Mouse (Mus musculus): ENCODE data around the gene D11Wsu47e. TPM values are rescaled to one million over a fixed set of nuclear protein-coding genes. Genes with fewer than 3 reads are reported as not detected.
"Not testable (repeated sequence)": the region's sequence is repeated elsewhere in the genome, so short reads cannot be mapped to it uniquely, and the experiment has no call there.

The D11Wsu47e gene
- 10 to 100 TPM; 11.8 to 12.1 TPM for total RNA-seq (2021)

DNA sequence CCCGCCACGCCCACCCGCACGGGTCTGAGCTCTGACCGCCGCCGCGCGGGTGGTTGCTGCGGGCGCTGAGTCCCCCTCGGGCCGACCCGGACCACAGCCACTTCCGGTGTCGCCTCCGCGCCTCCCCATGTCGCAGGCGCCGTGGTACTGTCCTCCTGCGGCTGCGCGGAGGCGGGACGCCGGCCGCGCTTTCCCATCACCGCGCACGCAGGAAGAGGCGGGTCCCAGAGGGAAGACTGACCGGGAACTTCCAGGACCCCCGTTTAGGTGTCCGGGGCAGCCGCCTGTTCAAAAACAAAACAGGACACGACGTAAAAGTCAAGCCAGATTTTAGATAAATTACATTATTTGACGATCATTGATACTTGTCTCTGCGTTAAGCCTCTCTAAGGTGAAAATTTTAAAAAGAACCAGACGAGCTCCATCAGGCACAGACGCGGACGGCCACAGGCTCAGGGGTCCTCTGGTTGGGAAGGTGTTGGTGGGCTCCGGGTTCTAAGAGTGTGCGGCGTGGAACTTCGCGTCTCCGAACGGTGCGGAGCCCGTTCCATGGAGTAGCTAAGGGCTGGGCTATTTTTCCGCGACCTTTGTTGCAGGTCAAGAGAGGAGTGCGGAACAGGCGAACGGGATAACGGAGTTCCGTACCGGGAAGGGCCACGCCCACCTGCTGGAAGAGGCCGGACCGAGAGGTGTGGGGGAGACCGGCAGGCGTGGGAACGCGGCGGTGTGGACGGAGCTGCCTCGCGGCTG is at the start of gene D11Wsu47e, which contains the start of gene Fam104a:
TSS of gene D11Wsu47e (plus strand) at position 456 of the 750 bp plus-strand sequence.
TSS of gene Fam104a (minus strand) at position 199 of the 750 bp plus-strand sequence.
- peak; percentile 89 to 96 for DNase-seq (ENCODE audit: extremely low spot score in 1 of 2, low spot score in 2 of 2)
- intact Hi-C loops (cut with DNase I) = no loop called here

DNA sequence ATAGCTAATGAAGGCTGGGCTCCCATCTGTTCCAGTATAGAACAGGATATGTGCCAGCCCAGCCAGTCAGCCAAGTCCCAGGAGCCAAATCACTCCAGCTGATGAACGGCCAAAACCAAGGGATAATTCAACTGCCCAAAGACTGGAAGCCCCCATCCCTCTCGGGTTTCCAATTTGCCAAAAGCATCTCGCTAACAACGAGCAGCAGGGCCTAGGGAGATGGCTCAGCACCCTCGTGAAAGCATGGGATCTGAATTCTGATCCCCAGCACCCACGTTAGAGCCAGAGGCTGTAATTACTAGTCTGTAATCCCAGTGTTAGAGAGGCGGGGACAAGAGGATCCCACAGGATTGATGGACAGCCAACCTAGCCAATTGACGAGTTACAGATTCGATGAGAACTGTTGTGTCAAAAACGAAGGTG is 49.5 kb upstream of the D11Wsu47e start:
- DNase-seq (ENCODE audit: extremely low spot score in 1 of 2, low spot score in 2 of 2) = no peak
- intact Hi-C loops (cut with DNase I) = no loop called here

DNA sequence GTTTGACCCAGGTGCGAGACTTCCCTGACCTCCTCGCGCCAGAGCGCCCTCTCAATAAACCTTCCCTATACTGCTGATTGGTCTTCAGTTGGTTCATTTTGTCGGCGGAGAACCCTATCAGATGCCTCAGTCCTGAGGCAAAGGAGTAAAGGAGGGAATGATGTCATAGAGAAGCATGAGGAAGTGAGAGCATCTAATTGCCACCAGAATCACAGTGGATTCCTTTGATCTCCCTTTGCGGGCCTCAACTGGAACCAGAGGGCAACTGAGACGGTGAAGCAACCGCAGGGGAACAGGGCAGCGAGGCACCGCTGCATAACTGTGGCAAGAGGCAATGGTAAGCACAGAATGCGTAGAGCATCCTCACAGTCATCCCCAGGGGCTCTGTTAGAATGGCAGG is 45.5 kb upstream of the D11Wsu47e start:
- intact Hi-C loops (cut with DNase I) = no loop called here
- no peak for DNase-seq (ENCODE audit: extremely low spot score in 1 of 2, low spot score in 2 of 2)

DNA sequence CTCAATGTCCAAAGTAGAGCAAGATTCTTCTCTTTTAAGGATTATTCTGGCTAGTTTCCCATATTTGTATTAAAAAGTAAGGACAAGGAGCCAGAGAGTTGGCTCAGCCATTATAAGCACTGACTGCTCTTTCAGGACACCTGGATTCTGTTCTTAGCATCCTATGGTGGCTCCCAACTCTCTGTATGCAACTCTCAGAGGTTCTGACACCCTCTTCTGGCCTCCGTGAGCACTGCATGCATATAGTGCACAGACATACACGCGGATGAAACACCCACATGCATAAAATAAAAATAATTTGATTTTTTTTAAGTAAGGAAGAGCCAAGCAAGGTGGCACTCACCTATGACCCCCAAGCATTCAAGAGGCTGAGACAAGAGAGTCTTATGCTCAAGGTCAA is 39.0 kb upstream of the D11Wsu47e start:
- DNase-seq (ENCODE audit: extremely low spot score in 1 of 2, low spot score in 2 of 2) = no peak
- intact Hi-C loops (cut with DNase I) = no loop called here

DNA sequence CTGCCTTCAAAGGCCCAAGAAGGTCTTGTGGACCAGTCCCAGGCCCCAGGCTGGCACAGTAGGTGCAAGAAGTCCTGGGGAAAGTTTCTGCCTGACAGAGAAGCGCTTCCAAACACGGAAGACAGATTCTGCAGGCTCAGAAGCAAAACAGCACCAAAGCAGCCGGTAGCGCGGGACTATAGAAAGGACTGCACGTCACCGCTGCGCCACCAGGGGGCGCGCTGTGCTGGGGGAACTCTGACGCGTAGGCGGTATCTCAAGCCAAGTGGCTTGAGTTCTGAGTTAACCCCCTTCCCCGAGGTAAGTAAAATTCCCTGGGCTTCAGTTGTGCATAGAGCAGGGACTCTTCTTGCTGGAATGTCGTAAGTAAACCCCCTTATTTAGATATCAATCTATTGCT is 36.1 kb upstream of the D11Wsu47e start:
- DNase-seq (ENCODE audit: extremely low spot score in 1 of 2, low spot score in 2 of 2) = peak; percentile 50 to 87
- intact Hi-C loops (cut with DNase I) = no loop called here

DNA sequence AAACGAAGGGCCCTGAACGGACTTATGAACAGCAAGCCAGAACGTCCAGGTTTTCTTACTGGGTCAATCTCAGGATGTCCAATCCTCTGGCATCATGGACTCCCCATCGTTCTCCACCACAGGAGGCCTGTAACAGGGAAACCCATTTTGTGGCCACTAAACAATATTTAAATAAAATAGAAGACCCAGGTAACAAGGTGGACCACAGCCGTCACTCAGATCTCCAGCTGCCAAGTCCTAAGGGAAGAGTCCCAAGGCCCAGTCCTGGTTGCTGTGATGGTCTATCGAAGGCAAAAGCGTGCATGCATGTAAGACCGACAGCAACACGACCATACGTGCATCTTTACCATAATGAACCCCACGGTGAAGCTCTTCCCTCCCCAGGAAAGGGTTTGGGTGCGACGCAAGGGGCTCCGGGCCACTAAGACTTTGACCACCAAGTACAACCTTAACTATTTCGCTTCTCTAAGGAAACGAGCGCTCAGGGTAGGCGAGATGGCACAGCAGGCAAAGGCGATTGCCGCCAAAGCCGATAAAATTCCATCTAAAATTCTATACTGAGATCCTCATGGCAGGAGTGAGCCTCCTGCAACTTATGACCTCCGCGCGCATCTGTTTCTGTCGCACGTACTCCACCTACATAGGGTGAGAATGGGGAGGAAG is 35.4 kb upstream of the D11Wsu47e start, which contains the start of gene Cog1:
TSS of gene Cog1 (plus strand) at position 480 of the 663 bp plus-strand sequence.
- DNase-seq (ENCODE audit: extremely low spot score in 1 of 2, low spot score in 2 of 2) = no peak
- intact Hi-C loops (cut with DNase I) = no loop called here

DNA sequence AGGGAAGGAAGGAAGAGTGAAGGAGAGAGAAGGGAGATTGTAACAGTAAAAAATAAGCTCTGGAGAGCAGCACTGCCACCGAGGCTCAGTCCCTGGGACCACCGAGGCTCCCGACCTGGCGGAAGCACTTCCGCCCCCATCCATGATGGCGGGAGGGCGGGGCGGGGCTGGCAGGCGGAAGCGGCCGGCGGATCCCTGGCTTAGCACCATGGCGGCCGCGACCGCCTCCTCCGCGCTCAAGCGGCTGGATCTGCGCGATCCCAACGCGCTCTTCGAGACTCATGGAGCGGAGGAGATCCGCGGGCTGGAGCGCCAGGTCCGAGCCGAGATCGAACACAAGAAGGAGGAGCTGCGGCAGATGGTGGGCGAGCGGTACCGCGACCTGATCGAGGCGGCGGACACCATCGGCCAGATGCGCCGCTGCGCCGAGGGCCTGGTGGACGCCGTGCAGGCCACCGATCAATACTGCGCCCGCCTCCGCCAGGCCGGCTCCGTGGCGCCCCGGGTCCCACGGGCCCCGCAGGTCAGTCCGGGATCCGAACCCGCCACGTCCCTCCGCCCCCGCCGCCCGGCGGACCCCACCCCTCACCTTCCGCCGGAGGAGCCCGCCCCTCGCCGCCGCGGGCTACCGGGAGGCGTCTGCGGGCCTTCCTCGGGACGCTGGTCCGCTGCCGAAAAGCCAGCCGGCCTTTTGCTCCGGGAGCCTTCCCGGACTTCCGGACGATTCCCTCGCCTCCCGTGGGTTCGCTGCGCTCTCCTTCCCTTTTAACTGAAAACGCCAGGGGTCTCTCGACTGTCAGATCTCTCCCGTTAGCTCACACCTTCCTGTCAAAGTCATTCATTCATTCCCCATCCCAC is 34.6 kb upstream of the D11Wsu47e start, which contains the start of gene Slc39a11:
TSS of gene Slc39a11 (minus strand) at position 727 of the 858 bp plus-strand sequence.
- intact Hi-C loops (cut with DNase I) = no loop called here
- peak in 1 of 2 experiments; percentile 86 for DNase-seq (ENCODE audit: extremely low spot score in 1 of 2, low spot score in 2 of 2)

DNA sequence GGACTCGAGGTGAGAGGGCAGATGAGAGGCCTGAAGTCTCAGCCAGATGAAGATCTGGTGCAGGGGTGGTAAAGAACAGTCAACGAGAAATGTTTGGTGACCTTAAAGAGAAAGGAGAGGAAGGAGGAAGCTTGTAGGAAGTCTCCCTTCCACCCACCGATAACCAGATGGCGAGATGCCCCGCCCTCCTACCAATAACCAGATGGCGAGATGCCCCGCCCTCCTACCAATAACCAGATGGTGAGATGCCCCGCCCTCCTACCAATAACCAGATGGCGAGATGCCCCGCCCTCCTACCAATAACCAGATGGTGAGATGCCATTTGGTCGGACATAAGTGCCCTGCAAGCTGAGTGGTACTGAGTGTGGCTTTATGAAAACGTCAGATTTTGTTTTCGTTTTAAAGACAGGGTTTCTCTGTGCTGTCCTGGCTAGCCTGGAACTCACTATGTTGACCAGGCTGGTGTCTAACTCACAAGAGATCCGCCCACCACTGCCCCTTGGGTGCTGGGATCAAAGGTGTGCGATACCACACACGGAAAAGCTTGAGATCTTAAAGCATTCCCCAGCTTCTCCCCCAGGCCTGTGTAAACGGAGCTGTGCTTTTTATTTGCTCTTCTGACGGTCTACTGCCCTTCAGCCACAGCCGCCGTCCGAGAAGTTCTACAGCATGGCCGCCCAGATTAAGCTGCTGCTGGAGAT is 32.9 kb upstream of the D11Wsu47e start:
- intact Hi-C loops (cut with DNase I) = no loop called here
- no peak for DNase-seq (ENCODE audit: extremely low spot score in 1 of 2, low spot score in 2 of 2)

DNA sequence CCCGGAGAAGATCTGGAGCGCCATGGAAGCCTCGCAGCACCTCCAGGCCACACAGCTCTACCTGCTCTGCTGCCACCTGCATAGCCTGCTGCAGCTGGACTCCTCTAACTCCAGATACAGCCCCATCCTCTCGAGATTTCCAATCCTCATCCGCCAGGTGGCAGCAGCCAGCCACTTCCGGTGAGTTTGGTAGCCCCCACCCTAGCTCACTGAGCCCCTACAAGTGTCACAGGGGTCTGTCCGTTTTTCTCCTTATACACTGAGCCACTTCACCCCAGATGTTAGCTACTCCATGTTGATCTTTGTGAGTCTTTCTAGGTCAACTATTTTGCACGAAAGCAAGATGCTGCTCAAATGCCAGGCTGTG is 32.3 kb upstream of the D11Wsu47e start:
- intact Hi-C loops (cut with DNase I) = no loop called here
- DNase-seq (ENCODE audit: extremely low spot score in 1 of 2, low spot score in 2 of 2) = peak in 1 of 2 experiments; percentile 71

DNA sequence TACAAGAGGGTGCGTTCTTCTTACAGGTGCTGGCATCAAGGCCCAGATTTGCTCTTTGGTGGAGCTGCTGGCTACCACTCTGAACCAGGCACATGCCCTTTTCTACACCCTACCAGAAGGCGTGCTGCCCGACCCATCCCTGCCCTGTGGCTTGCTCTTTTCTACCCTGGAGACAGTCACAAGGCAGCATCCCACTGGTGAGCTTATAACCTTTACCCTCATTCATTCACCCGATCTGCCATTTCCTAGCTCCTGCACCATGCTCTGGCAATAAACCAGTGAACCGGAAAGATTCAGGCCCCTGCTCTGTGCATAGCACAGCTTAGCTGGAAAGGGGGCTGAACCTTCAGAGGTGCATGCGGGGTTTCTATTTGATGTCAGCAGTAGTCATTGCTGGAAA is 31.7 kb upstream of the D11Wsu47e start:
- intact Hi-C loops (cut with DNase I) = no loop called here
- DNase-seq (ENCODE audit: extremely low spot score in 1 of 2, low spot score in 2 of 2) = no peak

DNA sequence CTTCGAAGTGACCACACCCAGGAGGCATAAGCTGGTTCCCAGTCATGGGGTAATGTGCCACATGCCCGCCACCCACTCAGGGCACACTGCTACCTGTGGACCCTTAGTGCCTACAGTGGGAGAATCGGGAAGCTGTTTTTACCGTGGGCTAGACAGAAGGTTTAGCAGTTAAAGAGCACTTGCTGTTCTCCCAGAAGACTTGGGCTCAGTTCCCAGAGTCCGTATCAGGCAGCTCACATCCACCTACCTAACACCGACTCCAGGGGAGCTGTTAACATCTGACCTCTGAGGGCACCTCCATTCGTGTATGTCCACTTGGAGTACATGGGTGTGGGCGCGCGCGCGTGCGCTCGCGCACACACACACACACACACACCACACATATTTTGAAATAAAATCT is 30.1 kb upstream of the D11Wsu47e start:
- intact Hi-C loops (cut with DNase I) = no loop called here
- no peak for DNase-seq (ENCODE audit: extremely low spot score in 1 of 2, low spot score in 2 of 2)

DNA sequence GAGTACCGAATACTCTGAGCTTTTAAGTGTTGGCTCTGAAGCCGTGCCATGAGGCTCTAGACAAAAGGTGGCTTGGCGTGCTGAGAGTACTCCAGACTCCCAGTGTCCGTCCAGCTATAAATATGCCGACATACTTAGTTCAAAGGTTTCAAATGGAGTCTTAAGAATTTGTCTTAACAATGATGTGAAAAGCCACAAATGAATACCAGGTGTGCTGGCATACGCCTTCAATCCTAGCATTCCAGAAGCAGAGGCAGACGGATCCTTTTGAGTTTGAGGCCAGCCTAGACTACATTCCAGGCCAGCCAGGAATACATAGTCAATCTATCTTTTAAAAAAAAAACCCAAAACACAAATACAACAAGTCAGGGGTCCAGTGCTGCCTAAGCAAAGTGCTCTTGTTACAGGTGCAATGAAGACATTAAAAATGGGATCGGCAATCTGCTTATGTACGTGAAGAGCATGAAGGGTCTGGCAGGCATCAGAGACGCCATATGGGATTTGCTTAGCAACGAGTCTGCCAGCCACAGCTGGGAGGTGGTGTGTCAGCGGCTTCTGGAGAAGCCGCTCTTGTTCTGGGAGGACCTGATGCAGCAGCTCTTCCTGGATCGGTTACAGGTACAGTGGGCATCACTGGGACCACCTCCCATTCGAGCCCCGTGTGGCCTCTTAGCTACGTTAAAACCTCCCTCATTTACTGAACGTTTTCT is 29.5 kb upstream of the D11Wsu47e start:
- no peak for DNase-seq (ENCODE audit: extremely low spot score in 1 of 2, low spot score in 2 of 2)
- intact Hi-C loops (cut with DNase I) = no loop called here

DNA sequence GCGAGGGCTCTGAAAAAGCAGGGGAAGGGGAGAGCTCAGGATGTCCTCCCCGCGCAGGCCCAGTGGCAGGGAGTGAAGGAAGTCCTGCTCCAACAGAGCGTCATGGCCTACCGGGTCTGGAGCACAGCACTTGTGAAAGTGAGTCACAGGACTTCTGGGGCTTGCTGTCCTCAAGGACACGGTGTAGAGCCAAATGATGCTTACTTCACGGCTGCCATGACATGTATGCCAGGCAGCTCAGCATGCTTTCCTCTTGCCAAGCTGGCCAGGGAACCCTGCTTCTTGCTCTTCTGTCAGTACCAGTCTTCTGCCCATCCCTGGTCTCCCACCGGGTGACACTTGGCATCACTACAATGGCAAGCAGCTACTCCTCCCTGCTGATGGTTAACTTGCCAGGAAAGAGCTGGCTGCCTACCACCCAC is 27.7 kb upstream of the D11Wsu47e start:
- intact Hi-C loops (cut with DNase I) = no loop called here
- DNase-seq (ENCODE audit: extremely low spot score in 1 of 2, low spot score in 2 of 2) = no peak

DNA sequence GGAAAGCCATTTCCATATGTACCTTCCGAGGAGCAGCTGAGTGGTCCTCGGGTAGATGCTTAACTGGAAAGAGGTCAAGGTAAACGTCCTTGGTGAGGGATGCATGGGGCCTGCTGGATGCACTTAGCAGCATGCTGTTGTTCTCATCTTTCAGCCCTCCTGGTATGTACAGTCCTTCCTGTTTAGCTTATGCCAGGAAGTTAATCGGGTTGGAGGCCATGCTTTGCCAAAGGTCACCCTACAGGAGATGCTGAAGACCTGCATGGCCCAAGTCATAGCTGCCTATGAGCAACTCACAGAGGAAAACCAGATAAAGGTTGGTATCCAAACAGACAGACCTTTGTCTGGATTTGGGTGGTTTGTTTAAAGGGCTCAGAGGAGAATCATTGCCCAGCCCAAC is 27.0 kb upstream of the D11Wsu47e start:
- intact Hi-C loops (cut with DNase I) = no loop called here
- DNase-seq (ENCODE audit: extremely low spot score in 1 of 2, low spot score in 2 of 2) = no peak

DNA sequence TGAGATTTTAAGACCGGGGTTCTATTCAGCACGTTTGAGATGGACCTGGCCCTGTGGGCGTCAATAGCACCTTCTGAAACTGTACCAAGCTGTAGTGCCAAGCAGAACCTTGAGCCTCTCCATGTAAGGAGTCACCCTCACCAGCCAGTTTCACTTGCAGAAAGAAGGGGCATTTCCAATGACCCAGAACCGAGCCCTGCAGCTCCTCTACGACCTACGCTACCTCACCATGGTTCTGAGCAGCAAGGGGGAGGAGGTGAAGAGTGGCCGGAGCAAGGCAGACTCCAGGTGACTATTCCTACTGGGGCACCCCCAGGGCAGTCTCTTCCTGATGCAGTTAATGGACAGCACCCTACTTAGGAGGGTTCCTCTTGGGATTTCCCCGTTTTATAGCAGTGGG is 25.9 kb upstream of the D11Wsu47e start:
- intact Hi-C loops (cut with DNase I) = no loop called here
- DNase-seq (ENCODE audit: extremely low spot score in 1 of 2, low spot score in 2 of 2) = no peak

DNA sequence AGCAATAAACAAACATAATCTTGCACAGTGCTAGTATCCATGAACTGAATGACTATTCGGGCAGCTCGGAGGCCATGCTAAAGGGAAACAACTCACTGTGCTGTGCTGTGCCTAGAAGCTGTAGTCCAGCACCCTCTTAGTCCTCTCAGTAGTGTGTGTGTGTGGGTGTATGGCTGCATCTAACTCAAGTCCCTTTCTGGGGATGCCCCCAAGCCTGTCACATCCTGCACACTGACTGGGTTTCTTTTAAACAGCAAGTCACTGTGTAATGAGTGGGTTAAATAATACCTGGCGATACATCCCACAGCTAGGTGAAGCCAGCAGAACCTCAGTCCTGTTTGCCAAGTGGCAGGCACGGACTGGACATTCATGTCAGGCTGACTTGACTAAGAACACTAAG is 25.4 kb upstream of the D11Wsu47e start:
- DNase-seq (ENCODE audit: extremely low spot score in 1 of 2, low spot score in 2 of 2) = no peak
- intact Hi-C loops (cut with DNase I) = no loop called here

DNA sequence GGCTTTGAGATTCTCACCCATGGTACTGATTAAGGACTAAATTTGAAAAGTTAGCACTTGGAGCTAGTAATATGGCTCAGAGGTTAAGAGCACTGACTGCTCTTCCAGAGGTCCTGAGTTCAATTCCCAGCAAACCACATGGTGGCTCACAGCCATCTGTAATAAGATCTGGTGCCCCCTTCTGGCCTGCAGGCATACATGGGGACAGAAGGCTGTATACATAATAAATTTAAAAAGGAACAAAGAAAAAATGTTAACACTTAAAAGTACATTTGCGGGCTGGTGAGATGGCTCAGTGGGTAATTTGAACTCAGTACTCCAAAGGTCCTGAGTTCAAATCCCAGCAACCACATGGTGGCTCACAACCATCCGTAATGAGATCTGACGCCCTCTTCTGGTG is 24.0 kb upstream of the D11Wsu47e start:
- DNase-seq (ENCODE audit: extremely low spot score in 1 of 2, low spot score in 2 of 2); intact Hi-C loops (cut with DNase I): not testable (repeated sequence)

DNA sequence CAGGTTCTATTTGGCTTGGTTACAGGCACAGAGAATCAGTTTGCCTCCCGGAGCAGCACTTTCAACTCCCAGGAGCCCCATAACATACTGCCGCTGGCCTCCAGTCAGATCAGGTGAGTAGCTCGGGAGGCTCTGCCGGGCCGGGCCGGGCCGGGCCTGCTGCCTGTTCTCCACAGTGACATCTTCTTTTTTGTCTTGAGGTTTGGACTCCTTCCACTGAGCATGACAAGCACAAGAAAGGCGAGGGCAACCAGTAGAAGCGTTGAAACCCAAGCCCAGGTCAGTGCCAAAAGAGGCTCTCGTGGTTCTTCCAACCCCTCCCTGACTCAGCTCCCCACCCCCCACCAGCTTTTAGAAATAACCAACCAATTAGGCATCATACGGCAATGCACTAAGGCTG is 23.3 kb upstream of the D11Wsu47e start:
- DNase-seq (ENCODE audit: extremely low spot score in 1 of 2, low spot score in 2 of 2) = no peak
- intact Hi-C loops (cut with DNase I) = no loop called here
